Mouse (Mus musculus) forebrain, embryonic 11.5 days (tissue): ENCODE data around the gene Tulp2. TPM values are rescaled to one million over a fixed set of nuclear protein-coding genes. Genes with fewer than 3 reads are reported as not detected.
"Not testable (repeated sequence)": the region's sequence is repeated elsewhere in the genome, so short reads cannot be mapped to it uniquely, and the experiment has no call there.

Experiments
- ATAC-seq: fragments of 200-750 bp; cut with Nextera tagmentation; replicated peaks from 2 replicates; pipeline ENCODE4 v1.8.0; 2017; ENCODE audit warnings: moderate TSS enrichment; ENCODE audit not compliant: low FRiP score
- DNase-seq: peaks from one replicate; pipeline ENCODE4 v3.0.0-alpha.2; 2017; ENCODE audit warnings: low spot score
- H3K27ac ChIP-seq: fragments of 300-500 bp; sonication (generic); 2 replicates; pipeline ENCODE4 v1.5.1; 2014; ENCODE audit warnings: low read depth, low read length
- H3K27me3 ChIP-seq: fragments of 300-500 bp; sonication (generic); 2 replicates; pipeline ENCODE4 v1.6.1; 2014; ENCODE audit warnings: mild to moderate bottlenecking, low read length, mixed read lengths; ENCODE audit not compliant: control insufficient read depth, insufficient read depth
- H3K36me3 ChIP-seq: fragments of 300-500 bp; sonication (generic); 2 replicates; pipeline ENCODE4 v1.6.1; 2014; ENCODE audit warnings: mild to moderate bottlenecking, low read length, moderate library complexity, mixed read lengths; ENCODE audit not compliant: control insufficient read depth, insufficient read depth
- H3K4me1 ChIP-seq: fragments of 300-500 bp; sonication (generic); replicated peaks from 2 replicates; pipeline ENCODE4 v1.6.1; 2014; ENCODE audit warnings: low read length, mixed read lengths; ENCODE audit not compliant: control insufficient read depth, insufficient read depth
- H3K4me2 ChIP-seq: fragments of 300-500 bp; sonication (generic); 2 replicates; pipeline ENCODE4 v1.6.1; 2014; ENCODE audit warnings: low read depth, mild to moderate bottlenecking, low read length, moderate library complexity, mixed read lengths; ENCODE audit not compliant: severe bottlenecking
- H3K4me3 ChIP-seq: fragments of 300-500 bp; sonication (generic); 2 replicates; pipeline ENCODE4 v1.5.1; 2014; ENCODE audit warnings: low read depth, low read length
- H3K9ac ChIP-seq: fragments of 300-500 bp; sonication (generic); 2 replicates; pipeline ENCODE4 v1.6.1; 2014; ENCODE audit warnings: low read length
- H3K9me3 ChIP-seq: fragments of 300-500 bp; sonication (generic); 2 replicates; pipeline ENCODE4 v1.6.1; 2016; ENCODE audit warnings: low read length, mixed read lengths; ENCODE audit not compliant: control insufficient read depth
- WGBS: fragments of 180-500 bp; shearing (Covaris S2); extraction: QIAGEN DNeasy Blood & Tissue Kit; methylation state at CpG from one replicate; pipeline ENCODE4 v1.1.7; 2014; 5-methylcytosine and 5-hydroxymethylcytosine counted together
- polyA plus RNA-seq: library from polyadenylated mRNA; unstranded; fragments of >200 nt; fragmentation: Nextera tagmentation; extraction: Ambion mirVana; gene quantifications from 2 replicates; pipeline ENCODE4 v1.2.1, GENCODE M21; 2014

The Tulp2 gene
- polyA plus RNA-seq, 1 experiment from 2014 or later = 0.29 TPM

GRCm38 (mm10) chr7:45457204-45458060 lies 24.2 kb upstream of the Tulp2 start:
- Histone ChIP-seq H3K27ac (no peak overlapping the region), H3K36me3 (peaks cover 3% of the 10 kb centered on the region; the same call in 1 of the 2 replicates), H3K9me3 (no peaks in the 10 kb centered on the region), H3K4me1 (peaks cover 10% of the 10 kb centered on the region; the same call in 1 of the 2 replicates), H3K4me2 (peak overlapping the region; percentile 81), H3K4me3 (peak overlapping the region; percentile 82), H3K27me3 (no peaks in the 10 kb centered on the region), H3K9ac (no peak overlapping the region; the same call in 1 of the 2 replicates)
- 81% methylated on average over 9 of the region's 10 CpGs for WGBS
- ATAC-seq (no peak), DNase-seq (no peak)

- peak overlapping the region; percentile 89 for H3K27ac ChIP-seq
- peak; percentile 74 for ATAC-seq
- no peaks in the 10 kb centered on the region for H3K9me3 ChIP-seq
- H3K4me2 ChIP-seq = peak overlapping the region; percentile 81
- peak overlapping the region; percentile 92 for H3K9ac ChIP-seq
- H3K36me3 ChIP-seq = peaks cover 8% of the 10 kb centered on the region; the same call in 1 of the 2 replicates
- peaks cover 10% of the 10 kb centered on the region; the same call in 1 of the 2 replicates for H3K4me1 ChIP-seq
- peak overlapping the region; percentile 82 for H3K4me3 ChIP-seq
- peak; percentile 94 for DNase-seq
- no peaks in the 10 kb centered on the region for H3K27me3 ChIP-seq
- WGBS = under 1% methylated on average over 42 of the region's 43 CpGs
Measured at GRCm38 (mm10) chr7:45458748-45459563, 22.7 kb upstream of the Tulp2 start.

GRCm38 (mm10) chr7:45459564-45460140 lies 22.0 kb upstream of the Tulp2 start, which contains the start of gene Ftl1:
TSS of gene Ftl1 (minus strand) at chr7:45459884.
- WGBS = under 1% methylated on average over 28 of the region's 37 CpGs
- ATAC-seq (peak; percentile 97), DNase-seq (peak; percentile 99)
- Histone ChIP-seq H3K4me2 (peak within 1 kb of the TSS; percentile 81), H3K4me3 (peak within 1 kb of the TSS; percentile 82), H3K27ac (peak within 1 kb of the TSS; percentile 89), H3K9ac (peak within 1 kb of the TSS; percentile 92)
- not testable (repeated sequence) for H3K27me3 ChIP-seq, H3K4me1 ChIP-seq, H3K36me3 ChIP-seq, H3K9me3 ChIP-seq

GRCm38 (mm10) chr7:45460377-45460776 lies 21.3 kb upstream of the Tulp2 start:
- H3K27ac ChIP-seq = peak overlapping the region; percentile 57
- peak overlapping the region; percentile 43 for H3K4me2 ChIP-seq
- H3K36me3 ChIP-seq = peaks cover 10% of the 10 kb centered on the region; the same call in 1 of the 2 replicates
- DNase-seq (no peak), ATAC-seq (no peak)
- no peaks in the 10 kb centered on the region for H3K9me3 ChIP-seq
- H3K4me3 ChIP-seq = peak overlapping the region; percentile 82
- 73% methylated on average over 7 of the region's 7 CpGs for WGBS
- peaks cover 10% of the 10 kb centered on the region; the same call in 1 of the 2 replicates for H3K4me1 ChIP-seq
- H3K27me3 ChIP-seq = no peaks in the 10 kb centered on the region
- H3K9ac ChIP-seq = peak overlapping the region; percentile 40

GRCm38 (mm10) chr7:45460860-45461314 lies 20.8 kb upstream of the Tulp2 start:
- no peaks in the 10 kb centered on the region for H3K9me3 ChIP-seq
- no peak overlapping the region for H3K4me3 ChIP-seq
- H3K27ac ChIP-seq = peak overlapping the region; percentile 57
- DNase-seq (peak; percentile 71), ATAC-seq (no peak)
- H3K4me2 ChIP-seq = no peak overlapping the region
- peaks cover 13% of the 10 kb centered on the region for H3K4me1 ChIP-seq
- no peaks in the 10 kb centered on the region for H3K27me3 ChIP-seq
- peaks cover 10% of the 10 kb centered on the region; the same call in 1 of the 2 replicates for H3K36me3 ChIP-seq
- no peak overlapping the region for H3K9ac ChIP-seq
- 54% methylated on average over 13 of the region's 13 CpGs for WGBS

- ATAC-seq (no peak), DNase-seq (no peak)
- peaks cover 10% of the 10 kb centered on the region; the same call in 1 of the 2 replicates for H3K36me3 ChIP-seq
- H3K4me3 ChIP-seq = no peak overlapping the region
- H3K9ac ChIP-seq = no peak overlapping the region
- H3K9me3 ChIP-seq = no peaks in the 10 kb centered on the region
- no peak overlapping the region for H3K4me2 ChIP-seq
- peak overlapping the region; percentile 57; the same call in 1 of the 2 replicates for H3K27ac ChIP-seq
- peaks cover 15% of the 10 kb centered on the region for H3K4me1 ChIP-seq
- 69% methylated on average over 5 of the region's 5 CpGs for WGBS
- no peaks in the 10 kb centered on the region for H3K27me3 ChIP-seq
Measured at GRCm38 (mm10) chr7:45461326-45461725, 20.4 kb upstream of the Tulp2 start.

- Histone ChIP-seq H3K4me3 (no peak overlapping the region), H3K27me3 (no peaks in the 10 kb centered on the region), H3K9ac (no peak overlapping the region), H3K4me1 (peaks cover 15% of the 10 kb centered on the region), H3K9me3 (no peaks in the 10 kb centered on the region), H3K4me2 (no peak overlapping the region), H3K36me3 (peaks cover 10% of the 10 kb centered on the region; the same call in 1 of the 2 replicates), H3K27ac (0 out of 2 replicates have a peak overlapping the region, but pooled peaks have one; percentile 31)
- no peak for DNase-seq
- no peak for ATAC-seq
- 91% methylated on average over 4 of the region's 4 CpGs for WGBS
Measured at GRCm38 (mm10) chr7:45461781-45462180, 19.9 kb upstream of the Tulp2 start.

- H3K4me2 ChIP-seq = no peak overlapping the region
- WGBS = 91% methylated on average over 4 of the region's 4 CpGs
- DNase-seq = no peak
- ATAC-seq = no peak
- H3K4me1 ChIP-seq = peaks cover 17% of the 10 kb centered on the region
- no peak overlapping the region for H3K9ac ChIP-seq
- peaks cover 10% of the 10 kb centered on the region; the same call in 1 of the 2 replicates for H3K36me3 ChIP-seq
- H3K9me3 ChIP-seq = no peaks in the 10 kb centered on the region
- H3K27me3 ChIP-seq = no peaks in the 10 kb centered on the region
- H3K4me3 ChIP-seq = no peak overlapping the region
- H3K27ac ChIP-seq = no peak overlapping the region
Measured at GRCm38 (mm10) chr7:45462325-45462724, 19.4 kb upstream of the Tulp2 start.
